Mouse (Mus musculus) central nervous system, embryonic 18 days (tissue): ENCODE results near the gene Vdac1. TPM values are rescaled to one million over a fixed set of nuclear protein-coding genes. Genes with fewer than 3 reads are reported as not detected.

Experiments
- polyA plus RNA-seq: library from polyadenylated mRNA; depleted of rRNA; stranded (reverse); fragments of >200 nt; gene quantifications from 2 replicates; pipeline ENCODE4 v1.2.3, GENCODE M21; 2012; rRNA removed

Gene Vdac1
- polyA plus RNA-seq: 233 and 238 TPM in 2 replicates

DNA sequence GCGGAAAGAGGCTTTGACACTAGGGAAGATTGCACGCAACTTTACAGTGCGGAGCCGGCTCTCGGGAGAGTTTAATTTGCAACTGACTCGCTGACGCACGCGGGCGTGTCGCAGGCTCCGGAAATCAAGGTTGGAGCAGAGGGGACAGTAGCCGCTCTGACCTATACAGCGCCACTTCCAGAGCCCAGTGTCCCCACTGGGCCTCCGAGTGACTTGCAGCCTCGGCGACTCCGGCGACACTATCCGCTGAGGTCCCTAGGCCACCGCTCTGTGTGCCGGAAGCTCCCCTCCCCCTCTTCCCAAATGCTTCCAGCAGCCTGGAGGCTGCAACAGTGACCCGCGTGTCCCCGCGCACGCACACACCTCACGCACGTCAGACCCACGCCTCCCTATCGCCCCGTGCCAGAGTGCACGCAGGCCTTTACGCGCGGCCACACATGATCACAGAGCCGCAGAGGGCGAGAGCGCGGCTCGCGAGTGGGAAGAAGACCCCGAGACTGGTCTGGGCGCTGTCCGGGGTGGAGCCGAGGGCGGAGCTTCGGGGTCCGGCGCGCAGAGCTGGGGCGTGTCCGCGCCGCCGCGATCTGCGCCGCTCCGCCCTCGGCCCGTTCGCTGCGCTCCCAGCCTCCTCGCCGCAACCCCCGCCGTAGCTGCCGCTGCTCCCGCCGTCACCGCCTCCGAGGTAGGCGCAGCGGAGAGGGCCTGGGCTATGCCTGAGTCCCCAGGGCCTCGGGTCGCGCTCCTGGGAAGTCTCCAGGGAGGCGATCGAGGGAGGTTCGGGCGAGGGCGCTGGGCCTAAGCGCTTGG lies at the start of gene Vdac1:
TSS of gene Vdac1 (plus strand) at position 390 of the 807 bp plus-strand sequence.

DNA sequence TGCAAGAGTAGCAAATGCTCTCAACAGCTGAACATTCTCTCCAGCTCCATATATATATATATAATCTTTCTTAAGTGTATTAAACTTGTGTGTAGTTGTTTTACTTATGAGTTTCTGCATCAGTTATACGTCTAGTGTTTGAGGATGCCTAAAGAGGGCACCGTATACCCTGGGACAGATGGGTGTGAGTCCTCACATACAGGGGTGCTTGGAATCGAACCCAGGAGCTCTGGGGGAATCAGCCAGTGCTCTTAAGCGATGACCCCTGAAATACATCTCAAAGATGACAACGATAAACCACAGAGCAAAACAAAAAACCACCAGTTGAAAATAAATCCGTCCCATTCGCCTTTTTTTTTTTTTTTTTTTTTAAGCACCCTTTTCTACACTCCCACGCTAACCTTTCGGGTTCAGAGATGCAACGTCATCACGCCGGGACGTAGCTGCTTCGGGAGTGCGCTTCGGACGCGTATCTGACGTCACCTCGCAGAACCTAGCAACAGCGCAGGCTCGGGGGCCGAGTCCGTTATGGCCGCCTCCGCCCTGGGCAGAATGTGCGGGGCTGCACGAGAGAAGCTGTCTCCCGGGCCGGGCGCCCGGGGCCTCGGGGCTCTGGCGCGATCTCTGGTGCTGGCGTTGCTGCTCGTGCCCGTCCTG lies 35.4 kb downstream of the Vdac1 start, which contains the start of gene 9530068E07Rik:
TSS of gene 9530068E07Rik (plus strand) at position 489 of the 657 bp plus-strand sequence.

Other genes starting within 250 kb of the Vdac1 start
- not detected in 2 replicates for gene Olfr1373, start 215.3 kb upstream of the Vdac1 start, polyA plus RNA-seq
- gene Olfr1371, start 146.9 kb upstream of the Vdac1 start, polyA plus RNA-seq: not detected in 2 replicates
- 327 and 336 TPM in 2 replicates for gene Skp1a, start 128.9 kb upstream of the Vdac1 start, polyA plus RNA-seq
- gene Tcf7, start 77.8 kb upstream of the Vdac1 start, polyA plus RNA-seq: 6.5 and 7.3 TPM in 2 replicates
- 84.7 and 89.1 TPM in 2 replicates for gene 9530068E07Rik, start 35.6 kb downstream of the Vdac1 start, polyA plus RNA-seq